Mouse (Mus musculus) liver, adult 2 months (tissue): Measurements from ENCODE around the gene Lef1.

Experiments
- CTCF ChIP-seq: fragments of 200-500 bp; IDR thresholded peaks from 2 replicates; pipeline ENCODE4 v1.5.1; 2011; ENCODE audit warnings: low read depth, low read length, control low read depth
- POLR2A ChIP-seq: fragments of 200-500 bp; IDR thresholded peaks from 2 replicates; pipeline ENCODE4 v1.6.1; 2011; ENCODE audit warnings: low read length, control low read depth; ENCODE audit not compliant: insufficient read depth; ENCODE audit errors: extremely low read depth

GRCm38 (mm10) chr3:131214060-131214658 lies 103.9 kb downstream of the Lef1 start:
- no peak for TF ChIP-seq CTCF
- no peak for TF ChIP-seq POLR2A
